Mouse (Mus musculus) heart, embryonic 11.5 days (tissue): Measurements from ENCODE around the gene Lurap1l. TPM values are rescaled to one million over a fixed set of nuclear protein-coding genes. Genes with fewer than 3 reads are reported as not detected.

Experiments
- ATAC-seq: fragments of 200-750 bp; cut with Nextera tagmentation; replicated peaks from 2 replicates; pipeline ENCODE4 v1.8.0; 2017; ENCODE audit warnings: moderate library complexity; ENCODE audit not compliant: insufficient number of reproducible peaks, low FRiP score, low TSS enrichment
- H3K27ac ChIP-seq: fragments of 300-500 bp; sonication (generic); 2 replicates; pipeline ENCODE4 v1.5.1; 2014; ENCODE audit warnings: mild to moderate bottlenecking, low read depth, low read length
- H3K27me3 ChIP-seq: fragments of 300-500 bp; sonication (generic); 2 replicates; pipeline ENCODE4 v1.6.1; 2014; ENCODE audit warnings: mild to moderate bottlenecking, low read length, mixed read lengths; ENCODE audit not compliant: control insufficient read depth, insufficient read depth
- H3K36me3 ChIP-seq: fragments of 300-500 bp; sonication (generic); 2 replicates; pipeline ENCODE4 v1.6.1; 2014; ENCODE audit warnings: mild to moderate bottlenecking, low read length, moderate library complexity, mixed read lengths; ENCODE audit not compliant: control insufficient read depth, insufficient read depth
- H3K4me1 ChIP-seq: fragments of 300-500 bp; sonication (generic); 2 replicates; pipeline ENCODE4 v1.6.1; 2014; ENCODE audit warnings: low read length; ENCODE audit not compliant: control insufficient read depth, insufficient read depth
- H3K4me2 ChIP-seq: fragments of 300-500 bp; sonication (generic); 2 replicates; pipeline ENCODE4 v1.6.1; 2014; ENCODE audit warnings: mild to moderate bottlenecking, moderate library complexity
- H3K4me3 ChIP-seq: fragments of 300-500 bp; sonication (generic); 2 replicates; pipeline ENCODE4 v1.5.1; 2014; ENCODE audit warnings: low read depth, low read length
- H3K9ac ChIP-seq: fragments of 300-500 bp; sonication (generic); 2 replicates; pipeline ENCODE4 v1.6.1; 2014; ENCODE audit warnings: mild to moderate bottlenecking, low read depth, low read length, moderate library complexity
- H3K9me3 ChIP-seq: fragments of 300-500 bp; sonication (generic); replicated peaks from 2 replicates; pipeline ENCODE4 v1.6.1; 2016; ENCODE audit warnings: low read length; ENCODE audit not compliant: control insufficient read depth
- WGBS: fragments of 180-500 bp; shearing (Covaris S2); extraction: QIAGEN DNeasy Blood & Tissue Kit; methylation state at CpG from one replicate; pipeline ENCODE4 v1.1.7; 2014; ENCODE audit not compliant: insufficient replicate concordance; 5-methylcytosine and 5-hydroxymethylcytosine counted together
- polyA plus RNA-seq: library from polyadenylated mRNA; unstranded; fragments of >200 nt; fragmentation: Nextera tagmentation; extraction: Ambion mirVana; gene quantifications from 2 replicates; pipeline ENCODE4 v1.2.1, GENCODE M21; 2014

Gene Lurap1l
- polyA plus RNA-seq, 1 experiment from 2014 or later: 2.5 TPM

GRCm38 (mm10) chr4:80921646-80922489 is 11.4 kb downstream of the Lurap1l start:
- H3K4me1 ChIP-seq: no peaks in the 10 kb centered on the region
- no peak overlapping the region for H3K27ac ChIP-seq
- no peaks in the 10 kb centered on the region for H3K36me3 ChIP-seq
- H3K4me3 ChIP-seq: no peak overlapping the region
- H3K9me3 ChIP-seq: no peaks in the 10 kb centered on the region
- H3K4me2 ChIP-seq: no peak overlapping the region
- H3K9ac ChIP-seq: no peak overlapping the region
- 68% methylated on average over 4 of the region's 4 CpGs for WGBS
- no peaks in the 10 kb centered on the region for H3K27me3 ChIP-seq
- ATAC-seq: no peak

- no peaks in the 10 kb centered on the region for H3K36me3 ChIP-seq
- no peaks in the 10 kb centered on the region for H3K9me3 ChIP-seq
- H3K4me2 ChIP-seq: no peak overlapping the region
- no peak for ATAC-seq
- 78% methylated on average over 2 of the region's 2 CpGs for WGBS
- H3K4me3 ChIP-seq: no peak overlapping the region
- no peak overlapping the region for H3K27ac ChIP-seq
- no peaks in the 10 kb centered on the region for H3K4me1 ChIP-seq
- H3K27me3 ChIP-seq: no peaks in the 10 kb centered on the region
- no peak overlapping the region for H3K9ac ChIP-seq
Measured at GRCm38 (mm10) chr4:80922654-80923053, 12.2 kb downstream of the Lurap1l start.

DNA sequence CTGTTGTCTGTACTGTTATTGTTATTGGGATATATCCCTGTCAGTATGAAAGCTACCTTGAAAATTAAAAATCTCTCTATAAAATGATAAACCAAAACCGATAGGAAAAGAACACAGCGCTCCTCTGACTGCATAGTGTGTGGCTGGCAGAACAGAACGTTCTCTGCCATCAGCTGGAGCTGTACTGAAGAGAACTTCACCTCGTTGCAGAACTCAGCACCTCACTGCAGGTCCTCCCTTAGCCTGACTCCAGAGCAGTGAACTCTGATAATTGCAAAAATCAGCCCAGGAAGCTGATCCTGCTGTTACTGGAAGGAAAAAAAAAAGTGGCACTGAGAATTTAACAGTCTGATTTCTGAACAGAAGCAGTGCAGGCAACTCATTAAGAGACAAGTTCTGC is 14.4 kb downstream of the Lurap1l start:
- no peaks in the 10 kb centered on the region for H3K9me3 ChIP-seq
- ATAC-seq: no peak
- H3K9ac ChIP-seq: no peak overlapping the region
- H3K4me3 ChIP-seq: no peak overlapping the region
- H3K4me1 ChIP-seq: no peaks in the 10 kb centered on the region
- WGBS: 66% methylated on average over 4 of the region's 4 CpGs
- H3K27me3 ChIP-seq: no peaks in the 10 kb centered on the region
- H3K27ac ChIP-seq: no peak overlapping the region
- no peaks in the 10 kb centered on the region for H3K36me3 ChIP-seq
- no peak overlapping the region for H3K4me2 ChIP-seq

- Histone ChIP-seq H3K9ac (no peak overlapping the region), H3K27me3 (no peaks in the 10 kb centered on the region), H3K4me1 (no peaks in the 10 kb centered on the region), H3K4me2 (no peak overlapping the region), H3K27ac (no peak overlapping the region), H3K36me3 (no peaks in the 10 kb centered on the region), H3K4me3 (no peak overlapping the region), H3K9me3 (no peaks in the 10 kb centered on the region)
- 82% methylated on average over 6 of the region's 6 CpGs for WGBS
- ATAC-seq: no peak
Measured at GRCm38 (mm10) chr4:80925752-80926519, 15.5 kb downstream of the Lurap1l start.

DNA sequence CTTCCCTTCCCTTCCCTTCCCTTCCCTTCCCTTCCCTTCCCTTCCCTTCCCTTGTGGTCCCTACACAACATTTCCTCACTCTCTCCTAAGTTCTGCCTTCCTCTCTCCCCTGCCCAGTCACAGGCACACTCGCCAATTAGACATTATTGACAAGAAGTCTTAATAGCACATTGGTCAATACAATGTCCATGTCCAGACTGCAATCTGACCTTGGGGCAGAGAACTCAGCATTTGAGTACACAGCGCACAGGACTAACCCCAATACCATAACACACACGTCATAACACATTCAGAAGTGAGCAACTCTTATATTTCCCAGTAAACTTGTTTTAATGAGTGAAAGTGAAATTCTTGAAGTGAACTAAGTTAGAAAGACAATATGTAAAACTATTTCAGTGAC is 24.3 kb downstream of the Lurap1l start:
- H3K4me2 ChIP-seq: no peak overlapping the region
- H3K9ac ChIP-seq: no peak overlapping the region
- no peaks in the 10 kb centered on the region for H3K9me3 ChIP-seq
- no peak overlapping the region for H3K27ac ChIP-seq
- H3K27me3 ChIP-seq: no peaks in the 10 kb centered on the region
- no peaks in the 10 kb centered on the region for H3K4me1 ChIP-seq
- no peak for ATAC-seq
- H3K4me3 ChIP-seq: no peak overlapping the region
- WGBS: 86% methylated on average over 3 of the region's 3 CpGs
- no peaks in the 10 kb centered on the region for H3K36me3 ChIP-seq

DNA sequence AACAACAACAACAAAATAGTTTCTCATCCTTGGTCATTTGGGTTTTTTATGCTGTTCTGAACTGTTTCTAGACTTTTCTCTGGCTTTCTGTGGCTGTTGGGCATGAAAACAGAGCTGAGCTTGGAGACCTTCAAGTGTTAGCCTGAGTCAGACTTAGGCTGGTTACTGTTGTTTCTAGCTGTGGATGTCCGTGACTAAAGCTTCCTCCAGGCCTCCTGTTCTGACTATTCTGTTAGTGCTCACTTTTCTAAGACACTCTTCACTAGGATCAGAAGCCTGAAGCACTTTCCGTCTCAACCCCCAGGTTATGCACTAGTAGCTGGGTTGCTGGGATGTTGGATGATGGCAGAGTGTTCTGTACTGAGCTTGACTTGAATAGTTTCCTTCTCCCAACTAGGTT is 28.7 kb downstream of the Lurap1l start:
- Histone ChIP-seq H3K9ac (no peak overlapping the region), H3K27me3 (no peaks in the 10 kb centered on the region), H3K4me2 (no peak overlapping the region), H3K9me3 (no peaks in the 10 kb centered on the region), H3K27ac (no peak overlapping the region), H3K4me3 (no peak overlapping the region), H3K4me1 (no peaks in the 10 kb centered on the region), H3K36me3 (no peaks in the 10 kb centered on the region)
- no peak for ATAC-seq
- WGBS: 75% methylated on average over 2 of the region's 2 CpGs

- Histone ChIP-seq H3K27ac (no peak overlapping the region), H3K36me3 (no peaks in the 10 kb centered on the region), H3K9ac (no peak overlapping the region), H3K9me3 (no peaks in the 10 kb centered on the region), H3K4me3 (no peak overlapping the region), H3K4me1 (no peaks in the 10 kb centered on the region), H3K4me2 (no peak overlapping the region), H3K27me3 (no peaks in the 10 kb centered on the region)
- WGBS: 74% methylated on average over 4 of the region's 4 CpGs
- no peak for ATAC-seq
Measured at GRCm38 (mm10) chr4:80940946-80941345, 30.5 kb downstream of the Lurap1l start.

GRCm38 (mm10) chr4:80941978-80942377 is 31.5 kb downstream of the Lurap1l start:
- no peaks in the 10 kb centered on the region for H3K27me3 ChIP-seq
- H3K9ac ChIP-seq: no peak overlapping the region
- H3K4me1 ChIP-seq: no peaks in the 10 kb centered on the region
- no peak overlapping the region for H3K27ac ChIP-seq
- 66% methylated on average over 3 of the region's 3 CpGs for WGBS
- H3K36me3 ChIP-seq: no peaks in the 10 kb centered on the region
- no peak for ATAC-seq
- H3K4me2 ChIP-seq: no peak overlapping the region
- H3K4me3 ChIP-seq: no peak overlapping the region
- H3K9me3 ChIP-seq: no peaks in the 10 kb centered on the region
